Mouse (Mus musculus) lung, embryonic 14.5 days (tissue): ENCODE measurements at regions not wholly inside any gene's neighbourhood (a gene's known extent, or its start where the extent isn't known, plus 50 kb on each side); places are given as distances from the start of the nearest gene placed in this dataset.
A peak's percentile ranks its signal among the peaks of the same experiment; 100 is the strongest.

Experiments
- ATAC-seq: fragments of 200-750 bp; cut with Nextera tagmentation; 2 replicates; pipeline ENCODE4 v1.8.0; 2017; ENCODE audit warnings: mild to moderate bottlenecking, moderate TSS enrichment, moderate library complexity; ENCODE audit not compliant: insufficient read depth
- DNase-seq: peaks from one replicate; pipeline ENCODE4 v3.0.0-alpha.2; 2015
- H3K27ac ChIP-seq: fragments of 300-500 bp; sonication (generic); 2 replicates; pipeline ENCODE4 v1.5.1; 2014; ENCODE audit warnings: low read depth, mild to moderate bottlenecking, moderate library complexity
- H3K27me3 ChIP-seq: fragments of 300-500 bp; sonication (generic); 2 replicates; pipeline ENCODE4 v1.6.1; 2014; ENCODE audit warnings: low read length, control low read depth; ENCODE audit not compliant: insufficient read depth
- H3K36me3 ChIP-seq: fragments of 300-500 bp; sonication (generic); 2 replicates; pipeline ENCODE4 v1.6.1; 2014; ENCODE audit warnings: control low read depth; ENCODE audit not compliant: insufficient read depth
- H3K4me1 ChIP-seq: fragments of 300-500 bp; sonication (generic); 2 replicates; pipeline ENCODE4 v1.6.1; 2014; ENCODE audit warnings: antibody characterized with exemption, control low read depth; ENCODE audit not compliant: insufficient read depth
- H3K4me2 ChIP-seq: fragments of 300-500 bp; sonication (generic); 2 replicates; pipeline ENCODE4 v1.6.1; 2014; ENCODE audit warnings: mild to moderate bottlenecking
- H3K4me3 ChIP-seq: fragments of 300-500 bp; sonication (generic); 2 replicates; pipeline ENCODE4 v1.5.1; 2014; ENCODE audit warnings: low read depth, low read length
- H3K9ac ChIP-seq: fragments of 300-500 bp; sonication (generic); 2 replicates; pipeline ENCODE4 v1.6.1; 2014
- H3K9me3 ChIP-seq: fragments of 300-500 bp; sonication (generic); 2 replicates; pipeline ENCODE4 v1.6.1; 2016; ENCODE audit warnings: low read depth, low read length, control low read depth
- CTCF ChIP-seq: IDR thresholded peaks from 2 replicates; pipeline ENCODE4 v1.5.1; 2016; ENCODE audit warnings: antibody characterized with exemption, low read depth
- WGBS: fragments of 180-500 bp; shearing (Covaris S2); extraction: QIAGEN DNeasy Blood & Tissue Kit; methylation state at CpG from one replicate; pipeline ENCODE4 v1.1.7; 2014; 5-methylcytosine and 5-hydroxymethylcytosine counted together

GRCm38 (mm10) chr4:47964630-47965029 lies 80.3 kb upstream of the Nr4a3 start:
- Histone ChIP-seq H3K36me3 (no peaks in the 10 kb centered on the region), H3K4me2 (no peak overlapping the region), H3K9ac (no peak overlapping the region), H3K27ac (no peak overlapping the region), H3K4me3 (no peak overlapping the region), H3K4me1 (no peaks in the 10 kb centered on the region), H3K9me3 (no peaks in the 10 kb centered on the region), H3K27me3 (no peaks in the 10 kb centered on the region)
- DNase-seq (no peak), ATAC-seq (no peak)
- 73% methylated on average over 4 of the region's 4 CpGs for WGBS
- TF ChIP-seq CTCF = no peak

- Histone ChIP-seq H3K4me2 (no peak overlapping the region), H3K4me1 (no peaks in the 10 kb centered on the region), H3K36me3 (no peaks in the 10 kb centered on the region), H3K4me3 (no peak overlapping the region), H3K27ac (no peak overlapping the region), H3K27me3 (no peaks in the 10 kb centered on the region), H3K9ac (no peak overlapping the region), H3K9me3 (no peaks in the 10 kb centered on the region)
- WGBS = 70% methylated on average over 4 of the region's 4 CpGs
- no peak for TF ChIP-seq CTCF
- ATAC-seq (no peak), DNase-seq (no peak)
Measured at GRCm38 (mm10) chr4:47971861-47972260, 73.1 kb upstream of the Nr4a3 start.

- peaks cover 4% of the 10 kb centered on the region; the same call in 1 of the 2 replicates for H3K4me1 ChIP-seq
- no peaks in the 10 kb centered on the region for H3K27me3 ChIP-seq
- H3K27ac ChIP-seq = no peak overlapping the region
- no peaks in the 10 kb centered on the region for H3K36me3 ChIP-seq
- H3K9me3 ChIP-seq = no peaks in the 10 kb centered on the region
- no peak overlapping the region for H3K4me3 ChIP-seq
- no peak overlapping the region for H3K9ac ChIP-seq
- ATAC-seq (no peak), DNase-seq (peak; percentile 73)
- WGBS = 52% methylated on average over 13 of the region's 13 CpGs
- H3K4me2 ChIP-seq = no peak overlapping the region
- no peak for TF ChIP-seq CTCF
Measured at GRCm38 (mm10) chr4:47979579-47980313, 65.2 kb upstream of the Nr4a3 start.
